Mouse (Mus musculus): ENCODE data around the gene Atp13a2. TPM values are rescaled to one million over a fixed set of nuclear protein-coding genes. Genes with fewer than 3 reads are reported as not detected.
A peak's percentile ranks its signal among the peaks of the same experiment; 100 is the strongest.

Atp13a2 gene
- polyA plus RNA-seq, 1 experiment from 2014 or later = 43.2 TPM

DNA sequence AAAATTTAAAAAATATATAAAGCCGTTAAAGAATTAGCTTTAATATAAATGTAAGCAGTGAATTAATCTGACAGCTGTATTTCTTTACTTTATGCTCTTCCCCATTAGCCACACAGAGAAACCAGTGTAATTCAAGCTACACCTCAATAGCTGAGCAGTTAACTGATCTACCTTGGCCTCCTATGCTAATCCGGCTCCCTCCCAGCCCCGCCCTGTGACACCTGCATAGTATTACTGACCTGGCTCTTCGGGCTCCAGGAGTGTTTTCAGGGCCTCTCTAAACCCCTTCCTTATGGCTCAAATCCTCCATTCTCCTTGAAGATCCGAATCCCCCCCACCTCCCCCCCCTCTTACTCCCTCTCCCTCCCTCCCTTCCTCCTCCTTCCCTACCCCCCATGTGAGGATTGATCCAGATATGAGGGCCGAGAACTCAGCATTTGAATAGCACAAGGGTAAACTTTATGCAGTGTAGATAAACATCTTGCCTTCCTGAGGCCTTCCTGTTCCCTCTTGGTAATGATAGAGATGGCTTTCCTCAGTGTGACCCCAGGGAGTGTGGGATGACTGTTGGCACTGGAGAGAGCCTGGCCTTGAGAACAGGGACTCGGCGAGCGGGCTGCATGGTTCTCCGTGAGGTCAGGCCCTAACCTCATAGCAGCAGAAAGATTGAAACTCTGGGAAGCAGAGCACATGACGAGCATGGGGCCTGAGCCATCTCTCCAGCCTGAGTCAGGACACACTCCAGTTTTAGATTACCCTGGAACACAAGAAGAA, 19.1 kb upstream of the Atp13a2 start:
- H3K4me3 ChIP-seq = no peak overlapping the region
- no peak for DNase-seq (ENCODE audit: low spot score)
- H3K36me3 ChIP-seq (replicated peaks) = peaks cover 73% of the 10 kb centered on the region
- H3K4me1 ChIP-seq = peaks cover 10% of the 10 kb centered on the region
- H3K27ac ChIP-seq (replicated peaks) = no peak overlapping the region
- no peaks in the 10 kb centered on the region for H3K9me3 ChIP-seq
- WGBS = 86% methylated on average over 11 of the region's 11 CpGs
- H3K27me3 ChIP-seq (replicated peaks; ENCODE audit: low read depth, poor library complexity, severe bottlenecking) = no peaks in the 10 kb centered on the region

DNA sequence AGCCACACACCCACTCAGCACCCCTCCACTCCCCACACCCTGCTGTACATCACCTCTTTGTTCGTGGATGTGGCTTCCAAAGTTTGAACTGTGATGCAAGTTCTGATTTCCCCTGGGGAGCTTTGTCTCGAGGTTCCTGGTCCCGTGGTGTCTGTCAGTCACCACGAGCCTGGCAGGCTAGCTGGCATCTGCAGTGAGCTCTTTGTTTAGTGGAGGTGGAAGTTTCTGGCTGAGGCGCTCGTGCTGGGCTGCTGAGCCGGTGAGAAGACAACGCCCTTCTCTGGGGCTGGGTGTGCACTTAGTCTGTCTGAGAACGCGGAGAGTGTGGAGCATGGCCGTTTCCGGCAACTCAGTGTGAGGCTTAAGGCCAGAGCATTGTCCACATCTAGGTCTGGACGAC, 15.0 kb upstream of the Atp13a2 start:
- no peak for DNase-seq (ENCODE audit: low spot score)
- Histone ChIP-seq H3K27me3 (replicated peaks; ENCODE audit: low read depth, poor library complexity, severe bottlenecking) (no peaks in the 10 kb centered on the region), H3K9me3 (no peaks in the 10 kb centered on the region), H3K27ac (replicated peaks) (no peak overlapping the region), H3K4me1 (no peaks in the 10 kb centered on the region), H3K4me3 (no peak overlapping the region), H3K36me3 (replicated peaks) (peaks cover 98% of the 10 kb centered on the region)
- WGBS = 90% methylated on average over 13 of the region's 13 CpGs

DNA sequence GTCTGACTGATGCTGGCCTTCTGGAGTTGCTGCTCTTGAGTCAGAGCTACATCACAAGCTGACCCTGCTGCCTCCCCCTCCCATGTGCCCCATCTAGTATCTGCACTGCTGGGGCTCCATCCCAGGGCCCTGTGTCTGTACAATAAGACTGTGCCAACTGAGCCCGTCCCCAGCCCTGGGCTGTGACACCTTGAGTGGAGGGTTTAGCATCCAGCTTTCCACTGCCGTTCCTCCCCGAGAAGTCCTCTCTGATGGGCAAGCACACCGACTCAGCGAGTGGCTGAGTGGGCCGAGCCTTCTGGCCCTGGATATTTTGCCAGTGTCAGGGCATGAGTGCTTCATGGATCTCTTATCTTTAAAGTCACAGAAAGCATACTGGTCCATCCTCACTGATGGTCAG, 12.3 kb upstream of the Atp13a2 start:
- Histone ChIP-seq H3K36me3 (replicated peaks) (peaks cover 100% of the 10 kb centered on the region), H3K9me3 (no peaks in the 10 kb centered on the region), H3K4me3 (no peak overlapping the region), H3K27ac (replicated peaks) (no peak overlapping the region), H3K27me3 (replicated peaks; ENCODE audit: low read depth, poor library complexity, severe bottlenecking) (no peaks in the 10 kb centered on the region), H3K4me1 (no peaks in the 10 kb centered on the region)
- WGBS = 92% methylated on average over 6 of the region's 6 CpGs
- DNase-seq (ENCODE audit: low spot score) = no peak

DNA sequence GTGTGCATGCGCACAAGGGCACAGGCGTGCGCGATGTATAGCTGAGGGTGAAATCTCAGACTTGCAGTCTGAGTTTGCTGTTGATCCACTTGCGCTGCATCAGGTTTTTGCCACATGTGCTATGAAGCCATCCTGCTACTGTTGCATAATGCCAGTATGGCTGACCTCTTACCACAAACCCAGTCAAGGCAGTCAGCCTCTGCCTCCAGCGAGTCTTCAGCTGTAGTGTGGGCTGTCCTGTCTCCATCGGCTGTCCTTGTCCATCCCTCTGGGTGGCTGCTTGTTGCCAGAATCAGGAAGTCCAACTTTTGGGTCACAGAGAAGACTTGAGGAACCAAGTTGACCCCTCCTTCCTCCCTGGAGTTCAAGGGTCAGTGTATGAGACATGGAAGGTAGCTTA, 11.3 kb upstream of the Atp13a2 start:
- WGBS = 97% methylated on average over 7 of the region's 7 CpGs
- no peak overlapping the region for H3K27ac ChIP-seq (replicated peaks)
- H3K9me3 ChIP-seq = no peaks in the 10 kb centered on the region
- H3K36me3 ChIP-seq (replicated peaks) = peaks cover 100% of the 10 kb centered on the region
- no peak overlapping the region for H3K4me3 ChIP-seq
- H3K4me1 ChIP-seq = no peaks in the 10 kb centered on the region
- H3K27me3 ChIP-seq (replicated peaks; ENCODE audit: low read depth, poor library complexity, severe bottlenecking) = no peaks in the 10 kb centered on the region
- no peak for DNase-seq (ENCODE audit: low spot score)

DNA sequence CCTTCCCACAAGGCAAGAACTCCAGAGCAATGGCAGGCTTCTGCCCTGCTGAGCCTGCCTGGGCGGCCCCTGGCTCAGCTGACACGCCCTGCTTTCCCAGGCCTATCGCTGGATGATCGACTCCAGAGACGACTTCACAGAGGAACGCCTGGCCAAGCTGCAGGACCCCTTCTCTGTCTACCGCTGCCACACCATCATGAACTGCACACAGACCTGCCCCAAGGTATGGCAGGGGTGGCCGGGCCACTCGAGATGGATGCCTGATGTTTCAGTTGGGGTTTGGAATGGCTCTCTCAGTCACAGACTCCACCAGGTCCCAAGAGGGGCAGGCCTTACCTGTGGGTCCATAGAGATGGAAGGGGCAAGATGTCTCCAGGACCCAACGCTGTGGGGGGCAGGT, 9.4 kb upstream of the Atp13a2 start:
- WGBS = 83% methylated on average over 10 of the region's 10 CpGs
- Histone ChIP-seq H3K27me3 (replicated peaks; ENCODE audit: low read depth, poor library complexity, severe bottlenecking) (no peaks in the 10 kb centered on the region), H3K27ac (replicated peaks) (no peak overlapping the region), H3K4me3 (no peak overlapping the region), H3K4me1 (no peaks in the 10 kb centered on the region), H3K9me3 (peaks cover 3% of the 10 kb centered on the region; the same call in 1 of the 2 replicates), H3K36me3 (replicated peaks) (peaks cover 91% of the 10 kb centered on the region)
- no peak for DNase-seq (ENCODE audit: low spot score)

DNA sequence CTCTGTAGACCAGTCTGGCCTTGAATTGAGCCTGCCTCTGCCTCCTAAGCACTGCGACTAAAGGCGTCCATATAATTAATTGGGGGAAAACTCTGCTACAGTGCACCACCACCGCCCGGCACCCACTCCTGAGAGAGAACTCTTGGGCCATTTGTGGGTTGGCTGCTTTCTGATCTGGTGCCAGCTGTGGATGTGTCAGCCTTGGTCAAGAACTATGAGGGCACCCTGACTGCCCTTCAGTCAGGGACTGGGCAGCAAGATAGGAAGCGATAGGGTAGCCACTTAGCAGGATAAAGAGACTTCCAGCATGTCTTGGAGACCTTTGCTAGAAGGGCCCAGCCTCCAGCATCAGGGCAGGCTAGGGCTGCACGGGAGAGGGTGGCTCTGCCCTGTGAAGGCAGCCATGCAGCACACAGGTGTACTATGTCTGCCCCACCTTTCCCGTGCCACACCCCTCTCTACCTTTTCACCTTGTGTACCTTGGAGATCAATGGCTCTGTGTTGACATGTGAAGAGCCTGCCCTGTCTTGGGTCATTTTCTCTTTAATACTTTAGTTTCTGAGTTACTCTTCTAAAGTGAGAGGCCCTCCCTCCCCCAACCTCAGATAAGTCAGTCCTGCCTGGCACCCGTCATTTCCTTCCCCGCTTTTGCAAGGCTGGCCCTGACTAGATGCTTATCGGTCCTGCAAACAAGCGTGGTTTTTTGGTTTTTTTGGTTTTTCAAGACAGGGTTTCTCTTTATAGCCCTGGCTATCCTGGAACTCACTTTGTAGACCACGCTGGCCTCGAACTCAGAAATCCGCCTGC, 8.6 kb upstream of the Atp13a2 start:
- Histone ChIP-seq H3K36me3 (replicated peaks) (peaks cover 83% of the 10 kb centered on the region), H3K27ac (replicated peaks) (no peak overlapping the region), H3K27me3 (replicated peaks; ENCODE audit: low read depth, poor library complexity, severe bottlenecking) (no peaks in the 10 kb centered on the region), H3K4me1 (peaks cover 7% of the 10 kb centered on the region), H3K4me3 (no peak overlapping the region), H3K9me3 (peaks cover 3% of the 10 kb centered on the region; the same call in 1 of the 2 replicates)
- WGBS = 95% methylated on average over 14 of the region's 14 CpGs
- DNase-seq (ENCODE audit: low spot score) = no peak

DNA sequence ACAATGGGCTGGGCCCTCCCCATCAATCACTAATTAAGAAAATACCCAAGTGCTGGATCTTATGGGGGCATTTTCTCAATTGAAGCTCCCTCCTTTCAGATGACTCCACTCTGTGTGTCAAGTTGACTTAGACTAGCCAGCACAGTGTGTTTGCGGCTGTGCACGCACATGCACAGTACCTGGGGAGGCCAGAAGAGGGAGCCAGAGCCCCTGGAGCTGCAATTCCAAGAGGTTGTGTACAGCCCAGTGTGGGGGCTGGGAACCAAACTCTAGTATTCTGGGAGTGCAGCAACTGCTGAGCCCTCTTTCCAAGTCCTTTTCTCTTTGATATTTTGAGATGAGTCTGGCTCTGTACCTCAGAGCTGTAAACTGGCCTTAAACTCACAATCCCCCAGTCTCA, 5.1 kb upstream of the Atp13a2 start:
- Histone ChIP-seq H3K4me1 (peaks cover 22% of the 10 kb centered on the region), H3K4me3 (no peak overlapping the region), H3K9me3 (peaks cover 3% of the 10 kb centered on the region; the same call in 1 of the 2 replicates), H3K27me3 (replicated peaks; ENCODE audit: low read depth, poor library complexity, severe bottlenecking) (no peaks in the 10 kb centered on the region), H3K36me3 (replicated peaks) (peaks cover 48% of the 10 kb centered on the region), H3K27ac (replicated peaks) (no peak overlapping the region)
- no peak for DNase-seq (ENCODE audit: low spot score)
- 84% methylated on average over 2 of the region's 2 CpGs for WGBS

- Histone ChIP-seq H3K9me3 (peaks cover 3% of the 10 kb centered on the region; the same call in 1 of the 2 replicates), H3K4me1 (peaks cover 34% of the 10 kb centered on the region), H3K36me3 (replicated peaks) (peaks cover 36% of the 10 kb centered on the region), H3K27me3 (replicated peaks; ENCODE audit: low read depth, poor library complexity, severe bottlenecking) (no peaks in the 10 kb centered on the region), H3K27ac (replicated peaks) (peak overlapping the region; percentile 11; the same call in 1 of the 2 replicates), H3K4me3 (no peak overlapping the region)
- no peak for DNase-seq (ENCODE audit: low spot score)
- WGBS = 63% methylated on average over 4 of the region's 4 CpGs
These were observed 3.9 kb upstream of the Atp13a2 start for GRCm38 (mm10) chr4:140982808-140983207.

- H3K27me3 ChIP-seq (replicated peaks; ENCODE audit: low read depth, poor library complexity, severe bottlenecking) = no peaks in the 10 kb centered on the region
- H3K9me3 ChIP-seq = peaks cover 3% of the 10 kb centered on the region; the same call in 1 of the 2 replicates
- peaks cover 29% of the 10 kb centered on the region for H3K36me3 ChIP-seq (replicated peaks)
- peaks cover 40% of the 10 kb centered on the region for H3K4me1 ChIP-seq
- WGBS = 18% methylated on average over 9 of the region's 9 CpGs
- peak overlapping the region; percentile 11; the same call in 1 of the 2 replicates for H3K27ac ChIP-seq (replicated peaks)
- no peak for DNase-seq (ENCODE audit: low spot score)
- no peak overlapping the region for H3K4me3 ChIP-seq
These were observed 3.2 kb upstream of the Atp13a2 start for GRCm38 (mm10) chr4:140983442-140983841.

DNA sequence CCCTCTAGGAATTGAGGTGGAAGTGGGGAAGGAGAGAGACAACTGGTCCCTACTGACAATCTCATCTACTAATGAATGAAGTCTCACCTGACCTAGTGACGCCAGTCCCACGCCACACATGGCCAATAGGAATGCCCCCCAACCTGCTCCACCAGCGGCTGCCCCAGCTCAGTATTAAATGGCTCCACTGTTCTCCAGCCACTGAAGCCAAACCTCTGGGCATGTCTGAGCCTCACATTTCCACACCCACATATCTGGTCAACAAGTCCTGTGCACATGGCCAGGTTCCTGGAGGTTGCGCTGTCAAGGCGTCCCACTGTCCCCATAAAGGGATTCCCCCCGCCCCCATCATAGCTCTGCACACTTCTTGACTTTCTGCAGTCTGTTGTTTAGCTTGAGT, 2.1 kb upstream of the Atp13a2 start:
- H3K27ac ChIP-seq (replicated peaks) = no peak overlapping the region
- DNase-seq (ENCODE audit: low spot score) = no peak
- WGBS = 83% methylated on average over 6 of the region's 6 CpGs

DNA sequence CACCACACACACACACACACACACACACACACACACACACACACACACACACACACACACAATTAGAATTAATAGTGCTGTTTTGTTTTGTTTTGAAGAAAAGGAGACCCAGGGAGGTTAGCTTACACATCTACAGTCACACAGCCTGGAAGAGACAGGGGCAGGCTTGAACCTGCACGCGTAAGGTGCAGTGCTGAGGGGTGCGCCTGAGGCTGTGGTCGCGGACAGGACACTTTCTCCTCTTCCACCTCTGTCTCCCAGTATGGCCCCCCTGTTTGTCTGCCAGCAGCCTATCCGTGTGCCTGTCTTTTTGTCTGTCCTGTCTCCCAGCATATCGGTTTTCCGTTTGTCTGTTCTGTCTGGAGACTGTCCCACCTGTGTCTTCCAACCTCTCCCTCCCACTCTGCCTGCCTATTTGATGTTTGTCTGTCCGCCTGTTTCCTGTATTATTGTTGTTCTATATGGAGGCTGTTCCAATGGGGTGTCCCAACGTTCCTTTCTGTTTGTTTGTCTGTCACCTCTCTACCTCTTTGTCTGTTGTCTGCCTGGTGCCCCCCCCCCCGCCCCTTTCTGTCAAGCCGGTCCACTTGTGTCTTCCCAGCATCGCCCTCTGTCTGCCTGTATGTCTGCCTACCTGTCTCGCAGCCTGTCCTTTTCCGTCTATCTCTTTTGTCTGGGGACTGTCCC, 506 bp upstream of the Atp13a2 start:
- Histone ChIP-seq H3K27ac (replicated peaks) (peak overlapping the region; percentile 84), H3K4me1 (peaks cover 52% of the 10 kb centered on the region), H3K4me3 (peak overlapping the region; percentile 76), H3K9me3 (peaks cover 3% of the 10 kb centered on the region; the same call in 1 of the 2 replicates), H3K27me3 (replicated peaks; ENCODE audit: low read depth, poor library complexity, severe bottlenecking) (no peaks in the 10 kb centered on the region), H3K36me3 (replicated peaks) (peaks cover 2% of the 10 kb centered on the region)
- no peak for DNase-seq (ENCODE audit: low spot score)
- 32% methylated on average over 15 of the region's 15 CpGs for WGBS

More for the DNA sequence above, 2.1 kb upstream of the Atp13a2 start:
- Histone ChIP-seq H3K4me1 (peaks cover 51% of the 10 kb centered on the region), H3K27me3 (replicated peaks; ENCODE audit: low read depth, poor library complexity, severe bottlenecking) (no peaks in the 10 kb centered on the region), H3K9me3 (peaks cover 3% of the 10 kb centered on the region; the same call in 1 of the 2 replicates), H3K4me3 (no peak overlapping the region), H3K36me3 (replicated peaks) (peaks cover 18% of the 10 kb centered on the region)

DNA sequence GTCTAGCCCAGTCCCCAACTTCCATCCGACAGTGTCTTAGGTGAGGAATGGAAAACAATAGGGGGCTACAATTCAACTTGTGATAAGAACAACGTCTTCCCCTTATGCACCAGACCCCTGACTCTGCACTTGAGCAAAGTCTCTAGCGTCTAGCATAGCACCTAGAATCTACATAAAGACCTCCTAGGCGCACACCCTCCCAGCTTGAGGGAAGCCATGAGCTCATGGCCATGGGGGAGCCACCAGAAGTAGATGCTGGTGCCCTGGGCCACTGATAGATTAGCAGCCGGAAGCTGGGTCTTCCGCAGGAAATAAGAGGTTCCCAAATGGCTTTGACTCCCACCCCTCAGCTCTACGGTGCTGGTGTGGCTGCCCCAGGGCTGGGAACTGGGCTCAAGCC, 803 bp downstream of the Atp13a2 start:
- Histone ChIP-seq H3K27ac (replicated peaks) (peak overlapping the region; percentile 84; the same call in 1 of the 2 replicates), H3K36me3 (replicated peaks) (peaks cover 11% of the 10 kb centered on the region), H3K4me3 (peak overlapping the region; percentile 76), H3K9me3 (no peaks in the 10 kb centered on the region), H3K27me3 (replicated peaks; ENCODE audit: low read depth, poor library complexity, severe bottlenecking) (no peaks in the 10 kb centered on the region), H3K4me1 (peaks cover 61% of the 10 kb centered on the region)
- 34% methylated on average over 7 of the region's 7 CpGs for WGBS
- no peak for DNase-seq (ENCODE audit: low spot score)
